Mouse (Mus musculus) midbrain, embryonic 10.5 days (tissue): ENCODE data around the gene Pcca. TPM values are rescaled to one million over a fixed set of nuclear protein-coding genes. Genes with fewer than 3 reads are reported as not detected.

ENCODE experiments used
- DNase-seq: peaks from one replicate; pipeline ENCODE4 v3.0.0-alpha.2; 2017; ENCODE audit warnings: low spot score
- H3K27ac ChIP-seq: fragments of 300-500 bp; sonication (generic); replicated peaks from 2 replicates; pipeline ENCODE4 v1.5.1; 2016; ENCODE audit warnings: mild to moderate bottlenecking
- H3K27me3 ChIP-seq: fragments of 300-500 bp; sonication (generic); 2 replicates; pipeline ENCODE4 v1.6.1; 2016; ENCODE audit warnings: low read depth, mild to moderate bottlenecking; ENCODE audit not compliant: poor library complexity, severe bottlenecking
- H3K36me3 ChIP-seq: fragments of 300-500 bp; sonication (generic); 2 replicates; pipeline ENCODE4 v1.6.1; 2016; ENCODE audit warnings: mild to moderate bottlenecking, moderate library complexity
- H3K4me1 ChIP-seq: fragments of 300-500 bp; sonication (generic); 2 replicates; pipeline ENCODE4 v1.6.1; 2016
- H3K4me3 ChIP-seq: fragments of 300-500 bp; sonication (generic); 2 replicates; pipeline ENCODE4 v1.5.1; 2016; ENCODE audit warnings: mild to moderate bottlenecking, moderate library complexity
- H3K9me3 ChIP-seq: fragments of 300-500 bp; sonication (generic); replicated peaks from 2 replicates; pipeline ENCODE4 v1.6.1; 2016; ENCODE audit warnings: mild to moderate bottlenecking
- WGBS: fragments of 180-500 bp; shearing (Covaris S2); methylation state at CpG from one replicate; pipeline ENCODE4 v1.1.7; 2016; 5-methylcytosine and 5-hydroxymethylcytosine counted together
- polyA plus RNA-seq: library from polyadenylated mRNA; unstranded; fragments of >200 nt; fragmentation: Nextera tagmentation; extraction: Ambion mirVana; gene quantifications from 2 replicates; pipeline ENCODE4 v1.2.1, GENCODE M21; 2016

The Pcca gene
- polyA plus RNA-seq, 1 experiment from 2014 or later, result 30.5 TPM

DNA sequence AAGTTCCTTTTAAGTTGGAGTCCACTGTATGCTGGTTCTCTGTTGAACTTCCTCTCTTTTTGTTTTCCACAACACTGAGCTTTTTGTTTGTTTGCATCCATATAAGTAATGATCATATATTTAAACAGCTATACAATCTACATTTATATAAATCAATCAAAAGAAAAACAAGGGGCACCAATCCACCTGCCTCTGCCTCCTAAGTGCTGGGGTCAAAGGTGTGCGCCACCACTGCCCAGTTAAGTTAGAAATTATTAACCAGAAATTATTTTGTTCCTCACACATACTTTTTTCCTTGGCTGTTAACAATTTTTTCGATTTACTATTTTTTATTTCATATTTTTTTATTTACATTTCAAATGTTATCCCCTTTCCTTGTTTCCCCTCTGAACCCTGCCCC lies 99.3 kb downstream of the Pcca start:
- DNase-seq, result no peak
- no peaks in the 10 kb centered on the region for H3K27me3 ChIP-seq
- 89% methylated on average over 2 of the region's 2 CpGs for WGBS
- no peak overlapping the region for H3K27ac ChIP-seq
- H3K36me3 ChIP-seq, result no peaks in the 10 kb centered on the region
- peaks cover 11% of the 10 kb centered on the region for H3K4me1 ChIP-seq
- no peak overlapping the region for H3K4me3 ChIP-seq
- no peaks in the 10 kb centered on the region for H3K9me3 ChIP-seq

DNA sequence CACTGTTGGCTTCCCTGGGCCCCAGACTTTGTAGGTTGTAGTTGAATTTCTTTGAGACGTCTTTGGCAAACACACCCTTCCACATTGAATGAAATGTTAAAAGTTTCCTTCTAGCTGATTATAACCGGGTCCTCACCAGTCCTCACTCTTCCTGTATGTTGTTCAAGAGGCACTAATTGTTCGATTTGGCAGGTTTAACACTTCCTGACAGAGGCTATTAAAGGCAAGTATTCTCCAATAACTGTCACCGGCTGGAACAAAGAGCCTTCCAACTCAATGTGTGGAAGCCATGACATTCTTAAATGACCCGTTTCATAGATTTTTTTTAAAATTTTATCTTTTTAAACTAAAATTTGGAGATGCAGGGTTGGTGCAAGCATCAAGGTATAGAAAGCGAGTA lies 102.5 kb downstream of the Pcca start:
- no peaks in the 10 kb centered on the region for H3K36me3 ChIP-seq
- H3K4me1 ChIP-seq, result peaks cover 11% of the 10 kb centered on the region
- DNase-seq, result no peak
- no peak overlapping the region for H3K4me3 ChIP-seq
- 55% methylated on average over 6 of the region's 6 CpGs for WGBS
- H3K27ac ChIP-seq, result no peak overlapping the region
- no peaks in the 10 kb centered on the region for H3K9me3 ChIP-seq
- no peaks in the 10 kb centered on the region for H3K27me3 ChIP-seq

DNA sequence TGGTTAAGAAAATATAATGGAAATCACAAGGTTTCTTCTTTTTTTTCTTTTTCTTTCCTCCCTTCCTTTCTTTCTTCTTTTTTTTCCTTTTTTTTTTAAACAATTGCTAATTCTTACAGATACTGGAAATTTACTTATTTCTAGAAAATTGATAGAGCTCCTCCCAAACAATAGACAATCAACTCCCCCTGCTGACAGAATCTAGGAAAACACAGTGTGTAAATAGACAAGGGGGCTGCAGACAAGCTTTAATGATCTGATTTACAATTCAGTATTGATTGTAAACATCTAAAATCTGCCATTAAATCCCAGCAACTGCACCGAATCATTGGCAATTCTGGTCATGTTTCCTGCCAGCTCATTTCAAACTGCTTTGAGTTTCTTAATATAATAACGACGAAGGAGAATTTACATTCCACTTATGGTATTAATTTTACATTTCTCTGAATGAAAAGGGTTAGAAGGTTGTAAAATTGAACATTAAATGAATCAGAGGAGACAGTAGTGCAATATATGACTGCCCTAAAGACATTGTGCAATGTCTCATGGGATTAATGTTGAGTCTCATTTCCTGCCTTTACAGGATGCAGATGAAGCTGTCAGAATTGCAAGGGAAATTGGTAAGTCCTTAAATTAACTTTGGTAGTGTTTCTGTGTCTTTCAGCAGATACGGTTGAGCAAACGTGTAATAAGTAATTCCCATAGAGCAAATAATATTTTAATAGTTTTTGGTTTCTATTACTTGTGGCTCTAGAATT lies 103.9 kb downstream of the Pcca start:
- 86% methylated on average over 5 of the region's 5 CpGs for WGBS
- no peak overlapping the region for H3K4me3 ChIP-seq

DNA sequence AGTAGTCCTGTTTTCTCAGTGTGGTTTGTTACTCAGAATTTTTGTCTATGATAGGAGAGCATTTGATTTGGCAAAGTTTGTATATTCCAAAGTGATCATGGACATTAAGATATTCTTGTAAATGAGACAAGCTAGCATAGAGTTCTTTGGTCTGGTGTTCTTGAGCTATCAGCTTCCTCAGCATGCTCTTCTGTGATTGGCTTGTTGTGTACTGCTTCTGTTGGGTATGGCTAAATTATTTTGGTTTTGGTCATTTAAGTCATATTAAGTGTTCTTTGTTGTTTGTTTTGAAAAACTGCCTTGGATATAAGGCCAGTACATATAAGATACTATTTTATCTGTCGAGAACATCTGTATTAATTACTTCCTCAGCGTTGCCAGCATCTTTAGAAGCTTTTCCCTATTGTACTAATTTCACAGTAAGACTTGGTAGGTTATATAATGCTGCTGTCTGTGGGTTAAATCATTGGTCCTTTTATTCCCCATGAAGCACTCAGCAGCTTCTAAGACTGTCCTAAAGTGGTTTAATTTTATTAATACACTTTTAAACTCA lies 105.1 kb downstream of the Pcca start:
- Histone ChIP-seq H3K4me1 (peaks cover 11% of the 10 kb centered on the region), H3K27me3 (no peaks in the 10 kb centered on the region), H3K27ac (no peak overlapping the region), H3K4me3 (no peak overlapping the region), H3K9me3 (no peaks in the 10 kb centered on the region), H3K36me3 (no peaks in the 10 kb centered on the region)
- WGBS, result 85% methylated on average over 2 of the region's 2 CpGs
- no peak for DNase-seq

More for the DNA sequence above, 103.9 kb downstream of the Pcca start:
- Histone ChIP-seq H3K4me1 (peaks cover 11% of the 10 kb centered on the region), H3K27me3 (no peaks in the 10 kb centered on the region), H3K36me3 (no peaks in the 10 kb centered on the region), H3K27ac (no peak overlapping the region), H3K9me3 (no peaks in the 10 kb centered on the region)
- no peak for DNase-seq

DNA sequence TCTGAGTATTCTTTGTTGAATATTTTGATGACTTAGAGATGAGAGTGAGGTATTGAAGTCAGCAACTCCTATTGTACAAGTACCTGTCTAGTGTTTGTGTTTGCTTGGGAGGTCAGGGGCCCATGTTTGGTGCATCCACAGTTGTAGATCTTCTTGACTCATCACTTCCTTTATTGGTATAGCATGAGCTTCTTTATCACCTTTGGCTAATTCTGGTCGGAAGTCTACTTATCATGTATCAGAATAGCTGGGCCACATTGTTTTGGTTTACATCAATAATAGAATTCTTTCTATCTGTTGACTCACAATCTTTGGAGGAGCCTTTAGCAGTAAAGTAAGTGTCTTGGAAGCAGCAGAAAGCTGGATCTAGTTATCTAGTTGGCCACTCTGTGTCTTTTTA lies 108.3 kb downstream of the Pcca start:
- WGBS, result 96% methylated on average over 1 of the region's 1 CpGs
- no peak for DNase-seq
- no peak overlapping the region for H3K27ac ChIP-seq

DNA sequence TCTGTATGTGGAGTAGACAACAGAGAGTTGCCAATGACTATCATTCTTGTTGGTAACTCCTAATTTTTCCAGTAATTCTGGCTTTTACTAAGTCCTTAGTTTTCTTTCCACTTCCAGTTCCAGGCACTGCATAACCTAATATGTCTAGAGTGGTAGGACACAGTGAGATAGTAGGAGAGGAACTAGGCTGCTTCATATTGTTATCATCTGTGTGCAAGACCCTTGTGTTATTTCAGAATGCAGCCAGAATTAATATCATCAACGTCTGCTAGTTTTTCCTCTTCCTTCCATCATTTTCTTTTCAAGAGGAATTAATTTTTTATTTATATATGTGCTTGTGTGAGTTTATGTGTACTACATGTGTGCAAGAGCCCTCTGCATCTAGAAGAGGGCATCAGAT lies 114.1 kb downstream of the Pcca start:
- H3K27me3 ChIP-seq, result no peaks in the 10 kb centered on the region
- no peak for DNase-seq
- 0 out of 2 replicates have a peak, but pooled peaks cover 2% of the 10 kb centered on the region for H3K36me3 ChIP-seq
- H3K27ac ChIP-seq, result no peak overlapping the region
- H3K4me1 ChIP-seq, result peaks cover 10% of the 10 kb centered on the region
- no peaks in the 10 kb centered on the region for H3K9me3 ChIP-seq
- no peak overlapping the region for H3K4me3 ChIP-seq
- 89% methylated on average over 1 of the region's 1 CpGs for WGBS

More for the DNA sequence above, 108.3 kb downstream of the Pcca start:
- no peak overlapping the region for H3K4me3 ChIP-seq
- H3K36me3 ChIP-seq, result no peaks in the 10 kb centered on the region
- no peaks in the 10 kb centered on the region for H3K9me3 ChIP-seq
- no peaks in the 10 kb centered on the region for H3K27me3 ChIP-seq
- H3K4me1 ChIP-seq, result peaks cover 10% of the 10 kb centered on the region

DNA sequence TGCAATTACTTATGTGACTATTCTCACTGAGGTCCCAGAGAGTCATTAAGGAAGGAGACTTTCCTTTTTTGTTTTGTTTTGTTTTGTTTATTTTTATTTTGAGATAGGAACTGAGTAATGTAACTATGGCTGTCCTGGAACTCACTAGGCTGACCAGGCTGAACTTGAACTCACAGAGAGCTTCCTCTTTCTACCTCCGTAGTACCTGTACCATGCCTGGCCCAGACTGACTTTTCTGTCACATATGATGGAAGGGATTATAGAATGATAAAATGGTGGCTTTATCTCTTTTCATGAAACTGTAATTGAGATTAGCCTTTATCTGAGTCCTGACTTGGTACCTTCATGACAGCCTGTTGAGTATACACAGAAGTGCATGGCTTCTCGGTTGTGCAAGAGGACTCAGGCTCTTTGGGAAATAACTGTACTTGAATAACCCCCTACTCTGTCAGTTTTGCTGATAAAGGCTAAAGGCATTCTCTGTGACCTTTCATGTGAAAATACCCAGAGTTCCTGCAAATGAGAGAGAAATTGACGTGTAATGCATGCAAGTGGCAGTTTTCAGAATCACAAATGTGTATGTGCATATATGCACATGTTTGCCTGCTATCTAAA lies 115.3 kb downstream of the Pcca start:
- no peak overlapping the region for H3K4me3 ChIP-seq
- DNase-seq, result no peak
- no peak overlapping the region for H3K27ac ChIP-seq
- no peaks in the 10 kb centered on the region for H3K9me3 ChIP-seq
- 0 out of 2 replicates have a peak, but pooled peaks cover 2% of the 10 kb centered on the region for H3K36me3 ChIP-seq
- no peaks in the 10 kb centered on the region for H3K27me3 ChIP-seq
- peaks cover 10% of the 10 kb centered on the region for H3K4me1 ChIP-seq
- 92% methylated on average over 3 of the region's 3 CpGs for WGBS

DNA sequence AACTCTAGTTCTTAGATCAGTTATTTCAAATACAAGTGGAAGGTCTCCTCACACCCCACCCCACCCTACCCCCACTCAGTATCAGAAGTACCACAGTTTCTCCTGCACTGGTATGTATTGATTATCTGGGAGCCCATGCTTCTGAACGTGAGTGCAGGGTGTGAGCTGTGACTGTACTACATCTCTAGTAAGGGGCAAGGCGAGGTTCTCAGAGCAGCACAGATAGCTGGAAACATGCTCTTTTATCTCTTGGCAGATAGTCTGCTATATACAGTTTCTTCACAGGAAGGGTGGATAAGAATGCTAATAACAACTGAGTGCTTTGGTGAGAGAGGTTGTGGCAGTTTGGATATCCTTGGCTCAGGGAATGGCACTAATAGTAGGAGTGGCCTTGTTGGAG lies 117.6 kb downstream of the Pcca start:
- H3K9me3 ChIP-seq, result no peaks in the 10 kb centered on the region
- no peaks in the 10 kb centered on the region for H3K4me1 ChIP-seq
- no peaks in the 10 kb centered on the region for H3K27me3 ChIP-seq
- 86% methylated on average over 2 of the region's 2 CpGs for WGBS
- no peak overlapping the region for H3K4me3 ChIP-seq
- no peak for DNase-seq
- no peak overlapping the region for H3K27ac ChIP-seq
- 0 out of 2 replicates have a peak, but pooled peaks cover 2% of the 10 kb centered on the region for H3K36me3 ChIP-seq

DNA sequence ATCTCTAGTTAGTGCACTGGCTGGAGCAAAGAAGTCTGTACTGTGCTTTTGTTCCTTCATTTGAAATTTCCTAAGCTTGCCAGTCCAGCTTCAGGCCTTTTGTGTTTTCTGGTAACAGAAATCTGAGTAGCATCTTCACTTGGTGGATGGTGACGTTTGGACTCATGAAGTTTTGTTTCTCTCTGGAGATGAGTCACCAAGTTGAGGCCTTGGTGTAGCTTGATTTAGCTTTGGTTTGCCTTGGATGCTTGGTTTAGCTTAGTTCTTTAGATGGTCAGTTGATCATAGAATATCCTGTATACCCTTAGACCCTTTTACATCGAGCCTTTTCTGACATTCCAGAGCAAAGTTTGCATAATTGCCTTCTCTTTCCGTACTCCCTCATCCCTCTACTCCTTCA lies 141.5 kb downstream of the Pcca start:
- 90% methylated on average over 3 of the region's 3 CpGs for WGBS
- no peak for DNase-seq
- no peak overlapping the region for H3K27ac ChIP-seq

DNA sequence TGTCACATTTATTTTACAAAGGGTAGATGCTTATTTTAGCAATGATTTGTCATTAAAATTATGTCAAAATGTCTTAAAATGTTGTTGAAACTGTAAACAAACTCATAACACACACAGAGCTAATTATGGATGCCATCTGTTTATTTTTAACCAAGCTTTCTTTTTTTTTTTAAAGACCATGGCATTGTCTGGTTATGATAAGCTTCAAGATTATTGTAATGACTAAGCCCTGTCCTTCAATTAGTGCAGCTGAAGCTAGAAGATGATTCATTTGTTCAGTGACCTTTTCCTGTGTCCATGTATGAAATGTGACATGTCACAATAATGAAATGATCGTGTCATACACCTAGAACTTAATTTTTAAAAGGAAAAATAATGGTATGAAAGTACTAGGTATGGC lies 149.5 kb downstream of the Pcca start:
- H3K9me3 ChIP-seq, result no peaks in the 10 kb centered on the region
- no peak overlapping the region for H3K4me3 ChIP-seq
- DNase-seq, result no peak
- 93% methylated on average over 1 of the region's 1 CpGs for WGBS
- peaks cover 9% of the 10 kb centered on the region; the same call in 1 of the 2 replicates for H3K4me1 ChIP-seq
- no peaks in the 10 kb centered on the region for H3K36me3 ChIP-seq
- H3K27me3 ChIP-seq, result no peaks in the 10 kb centered on the region
- H3K27ac ChIP-seq, result no peak overlapping the region

More for the DNA sequence above, 141.5 kb downstream of the Pcca start:
- H3K4me1 ChIP-seq, result no peaks in the 10 kb centered on the region
- no peak overlapping the region for H3K4me3 ChIP-seq
- no peaks in the 10 kb centered on the region for H3K27me3 ChIP-seq
- no peaks in the 10 kb centered on the region for H3K9me3 ChIP-seq
- no peaks in the 10 kb centered on the region for H3K36me3 ChIP-seq

DNA sequence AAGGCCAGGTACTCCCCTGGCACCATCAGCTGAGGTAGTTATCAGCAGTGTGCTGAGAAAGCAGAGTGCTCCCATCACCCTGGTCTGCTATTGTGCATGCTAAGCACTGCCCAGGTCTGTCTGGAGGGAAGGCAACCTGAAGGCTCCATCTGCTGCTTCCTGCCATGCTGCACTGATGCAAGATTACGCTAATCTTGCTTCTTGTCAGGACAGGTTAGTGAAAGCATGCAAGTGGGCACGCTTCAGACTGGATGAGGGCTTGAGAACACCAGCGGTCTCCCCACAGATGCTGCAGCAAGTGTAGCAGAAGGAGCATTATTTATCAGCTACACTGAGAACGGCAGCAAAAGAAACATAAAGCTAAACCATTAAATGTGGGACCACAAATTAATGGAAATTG lies 150.1 kb downstream of the Pcca start:
- Histone ChIP-seq H3K27me3 (no peaks in the 10 kb centered on the region), H3K4me3 (no peak overlapping the region), H3K4me1 (peaks cover 13% of the 10 kb centered on the region), H3K27ac (no peak overlapping the region), H3K9me3 (no peaks in the 10 kb centered on the region), H3K36me3 (no peaks in the 10 kb centered on the region)
- WGBS, result 83% methylated on average over 4 of the region's 4 CpGs
- DNase-seq, result no peak

DNA sequence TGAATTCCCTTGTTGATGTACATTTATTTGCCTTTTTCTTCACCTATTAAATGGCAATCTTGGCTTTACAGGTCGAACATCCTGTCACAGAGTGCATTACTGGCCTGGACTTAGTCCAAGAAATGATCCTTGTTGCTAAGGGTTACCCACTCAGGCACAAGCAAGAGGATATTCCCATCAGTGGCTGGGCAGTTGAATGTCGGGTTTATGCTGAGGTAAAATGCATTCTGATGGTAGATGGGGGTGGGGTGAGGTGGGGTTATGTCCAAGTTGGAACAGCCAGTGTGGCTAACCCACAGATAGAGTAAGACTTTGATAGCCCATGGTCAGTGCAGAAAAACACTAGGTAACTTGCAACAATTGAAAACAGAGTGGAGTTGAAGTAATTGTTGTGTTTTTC lies 150.7 kb downstream of the Pcca start:
- no peaks in the 10 kb centered on the region for H3K27me3 ChIP-seq
- DNase-seq, result no peak
- peaks cover 19% of the 10 kb centered on the region for H3K4me1 ChIP-seq
- H3K9me3 ChIP-seq, result no peaks in the 10 kb centered on the region
- no peak overlapping the region for H3K27ac ChIP-seq
- 69% methylated on average over 2 of the region's 2 CpGs for WGBS
- H3K36me3 ChIP-seq, result no peaks in the 10 kb centered on the region
- H3K4me3 ChIP-seq, result no peak overlapping the region

DNA sequence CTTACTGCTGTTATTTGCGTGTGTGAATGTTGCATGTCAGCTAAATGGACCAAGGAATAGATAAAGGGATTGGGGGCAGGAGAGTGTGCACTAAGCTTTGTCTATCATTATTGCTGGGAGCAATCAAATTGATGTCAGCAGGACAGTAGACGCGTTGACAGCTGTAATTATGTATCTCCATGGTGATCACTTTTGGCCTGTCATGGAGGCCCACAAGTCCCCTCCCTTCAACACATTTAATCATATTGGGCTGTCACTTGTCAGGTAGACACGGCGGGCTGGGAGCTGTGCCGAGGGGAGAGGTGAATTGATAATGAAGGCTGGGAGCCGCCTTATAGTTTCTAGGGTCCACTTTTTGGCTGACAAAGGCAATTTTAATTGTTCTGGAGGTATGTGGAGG lies 153.3 kb downstream of the Pcca start:
- no peak overlapping the region for H3K27ac ChIP-seq
- peaks cover 19% of the 10 kb centered on the region for H3K4me1 ChIP-seq
- H3K36me3 ChIP-seq, result no peaks in the 10 kb centered on the region
- no peaks in the 10 kb centered on the region for H3K27me3 ChIP-seq
- no peak overlapping the region for H3K4me3 ChIP-seq
- 85% methylated on average over 7 of the region's 7 CpGs for WGBS
- no peaks in the 10 kb centered on the region for H3K9me3 ChIP-seq
- no peak for DNase-seq
